ENCODE assay signal across 28 mouse cellular contexts in the genomic region with DNA sequence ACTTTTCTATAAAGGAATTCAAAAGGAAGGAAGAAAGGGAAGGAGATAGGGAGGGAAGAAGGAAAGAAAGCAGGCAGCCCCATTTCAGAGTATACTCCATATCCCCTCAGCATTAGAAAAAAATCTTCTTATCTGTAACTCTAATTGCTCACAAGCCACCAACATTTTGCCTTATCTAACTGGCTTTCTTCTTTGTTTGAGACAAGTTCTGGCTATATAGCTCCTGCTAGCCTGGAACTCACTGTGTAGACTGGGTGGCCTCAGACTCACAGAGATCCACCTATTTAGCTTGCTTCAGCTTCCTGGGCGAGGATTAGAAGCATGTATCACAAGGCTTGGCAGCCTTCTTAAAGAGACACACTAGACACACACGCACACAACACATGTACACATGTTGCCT. TPM values are rescaled to one million over a fixed set of nuclear protein-coding genes. Genes with fewer than 3 reads are reported as not detected.
DNase-seq lines count a peak whose midpoint lies in the region; ATAC-seq and TF ChIP-seq lines count a peak whose summit lies in the region.
"Had no signal": no experiment of that assay in that cellular context is flagged by ENCODE, and none has a peak within 500 bp of the region (broad histone marks: within the 10 kb centered on the region; RNA-seq: fewer than 3 reads in every experiment).

No protein-coding gene starts in this region.

- H3K27me3 ChIP-seq in heart, embryonic 11.5 days (ENCODE audit: control insufficient read depth, insufficient read depth, low read length), result no peaks in the 10 kb centered on the region
- H3K27me3 ChIP-seq in megakaryocyte, embryonic 14.5 days (replicated peaks), result no peaks in the 10 kb centered on the region
- H3K27me3 ChIP-seq in liver, embryonic 14.5 days (ENCODE audit: control insufficient read depth, insufficient read depth, low read length), result no peaks in the 10 kb centered on the region
- H3K27me3 ChIP-seq in stomach, postnatal 0 days (ENCODE audit: control insufficient read depth, insufficient read depth, low read length), result no peaks in the 10 kb centered on the region
- H3K27me3 ChIP-seq: embryonic facial prominence, embryonic 13.5 days; kidney, embryonic 15.5 days had no signal

- H3K27ac ChIP-seq in heart, embryonic 11.5 days (ENCODE audit: low read depth, low read length), result no peak overlapping the region
- no peak overlapping the region for H3K27ac ChIP-seq in liver, embryonic 14.5 days
- peak overlapping the region; percentile 20; the same call in 1 of the 2 replicates for H3K27ac ChIP-seq in stomach, postnatal 0 days (replicated peaks)
- H3K27ac ChIP-seq: embryonic facial prominence, embryonic 13.5 days; forebrain, embryonic 10.5 days; hindbrain, embryonic 14.5 days; kidney, embryonic 15.5 days had no signal

- no peak overlapping the region for H3K4me2 ChIP-seq in heart, embryonic 11.5 days
- peak overlapping the region; percentile 30; the same call in 1 of the 2 replicates for H3K4me2 ChIP-seq in liver, embryonic 14.5 days (ENCODE audit: low read depth)
- no peak overlapping the region for H3K4me2 ChIP-seq in stomach, postnatal 0 days (replicated peaks; ENCODE audit: low read depth)
- H3K4me2 ChIP-seq: embryonic facial prominence, embryonic 13.5 days; hindbrain, embryonic 14.5 days; kidney, embryonic 15.5 days; midbrain, embryonic 11.5 days had no signal

- H3K4me1 ChIP-seq in heart, embryonic 11.5 days (ENCODE audit: control insufficient read depth, insufficient read depth, low read length), result peaks cover 61% of the 10 kb centered on the region
- peaks cover 98% of the 10 kb centered on the region for H3K4me1 ChIP-seq in megakaryocyte, embryonic 14.5 days
- H3K4me1 ChIP-seq in liver, embryonic 14.5 days (replicated peaks; ENCODE audit: control insufficient read depth in 2 of 2, insufficient read depth in 2 of 2, low read length in 1 of 2), result peaks cover 65 to 73% of the 10 kb centered on the region in 2 experiments
- H3K4me1 ChIP-seq in stomach, postnatal 0 days (replicated peaks; ENCODE audit: control insufficient read depth, insufficient read depth), result peaks cover 12% of the 10 kb centered on the region; the same call in 1 of the 2 replicates

- peak; percentile 37 for DNase-seq in heart, adult 11 months
- DNase-seq in liver, embryonic 14.5 days (ENCODE audit: low read depth in 3 of 3, low spot score in 3 of 3), result no peak
- no peak for DNase-seq in stomach, postnatal 0 days (ENCODE audit: low spot score)
- no peak for DNase-seq in right cerebral cortex, postnatal 10 days (ENCODE audit: low spot score in 2 of 2)
- no peak for DNase-seq in ovary, postnatal 10 days (ENCODE audit: low spot score)
- DNase-seq: adrenal gland, postnatal 25 days; cerebellum, adult 8-10 months; cerebellum, postnatal 36 days; gastrocnemius, postnatal 10 days; heart, postnatal 4 days; kidney, adult 18-20 months; kidney, postnatal 25 days; lung, adult 18-20 months; lung, postnatal 4 days; right cerebral cortex, adult 18-20 months; right cerebral cortex, postnatal 4 days had no signal

- ATAC-seq in heart, embryonic 11.5 days (replicated peaks; ENCODE audit: insufficient number of reproducible peaks, low FRiP score, low TSS enrichment), result no peak
- ATAC-seq in megakaryocyte, adult 5-6 weeks (ENCODE audit: poor library complexity, severe bottlenecking), result no peak
- peak; percentile 46; the same call in 1 of the 2 replicates for ATAC-seq in liver, embryonic 14.5 days (ENCODE audit: insufficient read depth)
- ATAC-seq in stomach, postnatal 0 days (ENCODE audit: low FRiP score, low TSS enrichment), result no peak
- ATAC-seq: forebrain, embryonic 16.5 days; lung, postnatal 0 days; midbrain, embryonic 16.5 days had no signal

- no peak for TF ChIP-seq CTCF in liver, embryonic 14.5 days (IDR thresholded peaks at IDR 0.05; ENCODE audit: low read depth)
- TF ChIP-seq CTCF in stomach, postnatal 0 days (IDR thresholded peaks at IDR 0.05; ENCODE audit: low read depth), result no peak

- H3K9me3 ChIP-seq in heart, embryonic 11.5 days (replicated peaks; ENCODE audit: control insufficient read depth, low read length), result no peaks in the 10 kb centered on the region
- no peaks in the 10 kb centered on the region for H3K9me3 ChIP-seq in megakaryocyte, embryonic 14.5 days
- H3K9me3 ChIP-seq in liver, embryonic 14.5 days (ENCODE audit: control insufficient read depth, low read length), result no peaks in the 10 kb centered on the region
- no peaks in the 10 kb centered on the region for H3K9me3 ChIP-seq in stomach, postnatal 0 days (ENCODE audit: control insufficient read depth, low read length)
- H3K9me3 ChIP-seq: embryonic facial prominence, embryonic 13.5 days; forebrain, embryonic 10.5 days; G1E; kidney, embryonic 15.5 days had no signal

- peak; percentile 37; the same call in 1 of the 2 replicates for TF ChIP-seq EP300 in liver, embryonic 14.5 days (IDR thresholded peaks at IDR 0.05; ENCODE audit: low read depth)
- no peak for TF ChIP-seq EP300 in stomach, postnatal 0 days (optimal IDR thresholded peaks at IDR 0.05)

- WGBS in heart, embryonic 11.5 days (ENCODE audit: insufficient replicate concordance), result 86% methylated on average over 2 of the region's 2 CpGs
- WGBS in liver, embryonic 14.5 days (ENCODE audit: insufficient replicate concordance), result 37% methylated on average over 2 of the region's 2 CpGs
- WGBS in stomach, postnatal 0 days, result 59% methylated on average over 2 of the region's 2 CpGs

- no peak overlapping the region for H3K4me3 ChIP-seq in heart, embryonic 11.5 days (ENCODE audit: low read depth, low read length)
- H3K4me3 ChIP-seq in megakaryocyte, embryonic 14.5 days (replicated peaks), result peak overlapping the region; percentile 66
- no peak overlapping the region for H3K4me3 ChIP-seq in liver, embryonic 14.5 days (ENCODE audit: insufficient read depth in 1 of 2, low read depth in 2 of 2, low read length in 2 of 2)
- no peak overlapping the region for H3K4me3 ChIP-seq in stomach, postnatal 0 days (ENCODE audit: low read depth, low read length)
- H3K4me3 ChIP-seq: embryonic facial prominence, embryonic 13.5 days; forebrain, embryonic 10.5 days; kidney, embryonic 15.5 days had no signal

- no peak overlapping the region for H3K9ac ChIP-seq in heart, embryonic 11.5 days (ENCODE audit: low read depth, low read length)
- no peak overlapping the region for H3K9ac ChIP-seq in liver, embryonic 14.5 days (replicated peaks)
- H3K9ac ChIP-seq in stomach, postnatal 0 days (ENCODE audit: low read length), result no peak overlapping the region
- H3K9ac ChIP-seq: embryonic facial prominence, embryonic 13.5 days; hindbrain, embryonic 14.5 days; kidney, embryonic 15.5 days had no signal

- no peaks in the 10 kb centered on the region for H3K36me3 ChIP-seq in heart, embryonic 11.5 days (ENCODE audit: control insufficient read depth, insufficient read depth, low read length)
- H3K36me3 ChIP-seq in megakaryocyte, embryonic 14.5 days (replicated peaks; ENCODE audit: low read length), result peaks cover 27% of the 10 kb centered on the region
- peaks cover 3% of the 10 kb centered on the region for H3K36me3 ChIP-seq in liver, embryonic 14.5 days (replicated peaks; ENCODE audit: control insufficient read depth, insufficient read depth, low read depth)
- no peaks in the 10 kb centered on the region for H3K36me3 ChIP-seq in stomach, postnatal 0 days (ENCODE audit: control insufficient read depth, insufficient read depth, low read length)
- H3K36me3 ChIP-seq: embryonic facial prominence, embryonic 13.5 days; forebrain, embryonic 10.5 days; kidney, embryonic 15.5 days had no signal

RNA-seq across cellular contexts. Expression of a gene that starts 23.5 kb away (rescaled TPM):
- polyA plus RNA-seq in heart, embryonic 11.5 days (2014; fragmentation: Nextera tagmentation; extraction: Ambion mirVana), result 1.7 and 2.4 TPM in 2 replicates
- 165 and 265 TPM in 2 replicates for polyA plus RNA-seq in megakaryocyte, embryonic 14.5 days (2012; ENCODE audit: insufficient read depth, low replicate concordance)
- 22.3 and 25.1 TPM in 2 replicates for total RNA-seq in megakaryocyte, adult 5-6 weeks (2015)
- 33.0 and 43.3 TPM in 2 replicates for total RNA-seq in megakaryocyte, adult 5-6 weeks (2017)
- 4.5 and 5.1 TPM in 2 replicates for polyA plus RNA-seq in liver, embryonic 14.5 days (2012; rRNA removed)
- polyA plus RNA-seq in liver, embryonic 14.5 days (2014; fragmentation: Nextera tagmentation; extraction: Ambion mirVana), result 6.3 and 8.4 TPM in 2 replicates
- polyA plus RNA-seq in stomach, postnatal 0 days (2015; fragmentation: Nextera tagmentation; extraction: Ambion mirVana), result 1.9 and 2.0 TPM in 2 replicates

RNA-seq across cellular contexts. Expression of a gene that starts 24.2 kb away (rescaled TPM):
- 15.1 and 18.9 TPM in 2 replicates for polyA plus RNA-seq in heart, embryonic 11.5 days (2014; fragmentation: Nextera tagmentation; extraction: Ambion mirVana)
- polyA plus RNA-seq in megakaryocyte, embryonic 14.5 days (2012; ENCODE audit: insufficient read depth, low replicate concordance), result 102 and 296 TPM in 2 replicates
- 54.5 and 60.9 TPM in 2 replicates for total RNA-seq in megakaryocyte, adult 5-6 weeks (2015)
- total RNA-seq in megakaryocyte, adult 5-6 weeks (2017), result 9.5 and 21.8 TPM in 2 replicates
- 10.7 and 12.3 TPM in 2 replicates for polyA plus RNA-seq in liver, embryonic 14.5 days (2012; rRNA removed)
- polyA plus RNA-seq in liver, embryonic 14.5 days (2014; fragmentation: Nextera tagmentation; extraction: Ambion mirVana), result 13.0 and 15.5 TPM in 2 replicates
- 13.7 and 13.9 TPM in 2 replicates for polyA plus RNA-seq in stomach, postnatal 0 days (2015; fragmentation: Nextera tagmentation; extraction: Ambion mirVana)

Comparison
In these comparisons a context has a peak if more than half of its experiments do, and no peak if none do; other contexts are left out.
1. RNA of a gene that starts 23.5 kb away (polyA plus RNA-seq): 165 to 265 TPM in megakaryocyte, embryonic 14.5 days; 4.5 to 8.4 TPM in liver, embryonic 14.5 days, 1.9 to 2.0 TPM in stomach, postnatal 0 days and 1.7 to 2.4 TPM in heart, embryonic 11.5 days; every median in the first group is over 10 times any median in the second.